Mouse (Mus musculus): ENCODE measurements at regions not wholly inside any gene's neighbourhood (a gene's known extent, or its start where the extent isn't known, plus 50 kb on each side); places are given as distances from the start of the nearest gene placed in this dataset.

- peak in 1 of 2 experiments; percentile 46 for DNase-seq
Measured at GRCm38 (mm10) chr1:135665484-135665883, 54.4 kb upstream of the Csrp1 start.

- no peak for DNase-seq
Measured at GRCm38 (mm10) chr1:135668331-135668730, 51.5 kb upstream of the Csrp1 start.

GRCm38 (mm10) chr1:135668951-135669350 is 50.9 kb upstream of the Csrp1 start:
- DNase-seq: no peak

- peak; percentile 60 to 64 for DNase-seq
Measured at GRCm38 (mm10) chr1:135669803-135670202, 50.1 kb upstream of the Csrp1 start.
